Mouse (Mus musculus) ES-Bruce4 (cell line): ENCODE results near the gene Slc25a22.

Source experiments
- CTCF ChIP-seq: IDR thresholded peaks from one replicate; pipeline ENCODE4 v1.8.1; 2011; ENCODE audit warnings: low read depth, low read length
- POLR2A ChIP-seq: IDR thresholded peaks from one replicate; pipeline ENCODE4 v1.8.1; 2011; ENCODE audit warnings: low read length; ENCODE audit not compliant: insufficient read depth

- TF ChIP-seq POLR2A (no peak), CTCF (no peak)
Observed at GRCm38 (mm10) chr7:141432741-141433516, 4.8 kb downstream of the Slc25a22 start.
